15 mouse cellular contexts compared by ENCODE assay signal in the genomic region with DNA sequence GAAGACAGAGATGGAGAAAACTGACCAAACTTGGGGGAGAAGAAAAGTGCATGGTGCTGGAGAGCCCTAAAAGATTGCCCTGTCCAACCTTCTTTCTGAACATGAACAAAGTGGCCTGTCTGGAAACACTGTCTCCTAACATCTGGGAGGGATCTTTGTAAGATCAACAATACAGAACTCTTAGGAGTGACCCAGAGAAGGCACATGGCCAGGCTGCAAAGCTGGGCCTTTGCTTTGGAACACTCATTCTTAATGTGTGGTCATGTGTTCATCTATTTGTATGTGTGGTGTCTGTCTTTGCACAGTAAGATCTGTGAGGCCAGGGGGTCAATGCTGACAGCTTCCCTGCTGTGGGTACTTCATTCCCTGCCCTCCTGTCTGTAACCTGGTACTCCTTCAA. TPM values are rescaled to one million over a fixed set of nuclear protein-coding genes. Genes with fewer than 3 reads are reported as not detected.
"Had no signal": no experiment of that assay in that cellular context is flagged by ENCODE, and none has a peak within 500 bp of the region (broad histone marks: within the 10 kb centered on the region; RNA-seq: fewer than 3 reads in every experiment).

No protein-coding gene starts in this region.

- DNase-seq: kidney, adult 11 months; kidney, adult 9 months; kidney, postnatal 36 days; left cerebral cortex, postnatal 4 days; right cerebral cortex, adult 18-20 months; right cerebral cortex, postnatal 25 days; thymus, adult 18-20 months; thymus, postnatal 14 days had no signal

- H3K27me3 ChIP-seq: hindbrain, embryonic 15.5 days; liver, embryonic 15.5 days; megakaryocyte, embryonic 14.5 days; midbrain, embryonic 12.5 days had no signal

- H3K4me1 ChIP-seq: hindbrain, embryonic 15.5 days; liver, embryonic 15.5 days; megakaryocyte, embryonic 14.5 days; midbrain, embryonic 12.5 days had no signal

- H3K36me3 ChIP-seq: hindbrain, embryonic 15.5 days; liver, embryonic 15.5 days; midbrain, embryonic 12.5 days had no signal

- H3K27ac ChIP-seq: hindbrain, embryonic 15.5 days; kidney, postnatal 0 days; liver, embryonic 15.5 days; macrophage; midbrain, embryonic 12.5 days had no signal

- H3K9me3 ChIP-seq: hindbrain, embryonic 15.5 days; liver, embryonic 15.5 days; midbrain, embryonic 12.5 days had no signal

- H3K9ac ChIP-seq: hindbrain, embryonic 15.5 days; liver, embryonic 15.5 days; midbrain, embryonic 12.5 days had no signal

- H3K4me2 ChIP-seq: hindbrain, embryonic 15.5 days; liver, embryonic 11.5 days; liver, embryonic 15.5 days; midbrain, embryonic 12.5 days had no signal

- H3K4me3 ChIP-seq: hindbrain, embryonic 15.5 days; liver, embryonic 15.5 days; megakaryocyte, embryonic 14.5 days; midbrain, embryonic 12.5 days had no signal

RNA-seq across cellular contexts. Expression of a gene that starts 16.9 kb away (rescaled TPM):
- polyA plus RNA-seq: macrophage had no signal
